Mouse (Mus musculus): ENCODE results near the gene 4930595D18Rik.
A peak's percentile ranks its signal among the peaks of the same experiment; 100 is the strongest.

The 4930595D18Rik gene

DNA sequence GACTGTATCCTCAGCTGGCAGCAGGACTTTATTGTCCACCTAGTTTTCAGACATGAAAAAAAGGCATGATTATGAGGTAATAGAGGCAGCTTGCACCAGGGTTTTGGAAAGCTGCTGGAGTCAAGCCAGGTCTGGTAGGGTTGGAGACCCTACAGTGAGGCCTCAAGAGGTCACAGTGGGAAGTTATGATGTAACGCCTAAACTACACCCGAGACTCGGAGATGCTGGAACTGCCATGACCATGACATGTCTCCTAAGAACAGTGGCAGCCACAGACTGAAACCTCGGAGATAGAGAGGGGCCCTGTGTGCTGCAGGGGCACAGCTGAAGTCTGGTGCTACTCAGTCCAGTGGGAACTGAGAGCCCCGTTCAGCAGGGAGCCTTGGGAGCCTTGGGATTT is at the start of gene 4930595D18Rik:
TSS of gene 4930595D18Rik (minus strand) at position 16 of the 400 bp plus-strand sequence.
- no peak for DNase-seq (ENCODE audit: low read depth, low spot score)

DNA sequence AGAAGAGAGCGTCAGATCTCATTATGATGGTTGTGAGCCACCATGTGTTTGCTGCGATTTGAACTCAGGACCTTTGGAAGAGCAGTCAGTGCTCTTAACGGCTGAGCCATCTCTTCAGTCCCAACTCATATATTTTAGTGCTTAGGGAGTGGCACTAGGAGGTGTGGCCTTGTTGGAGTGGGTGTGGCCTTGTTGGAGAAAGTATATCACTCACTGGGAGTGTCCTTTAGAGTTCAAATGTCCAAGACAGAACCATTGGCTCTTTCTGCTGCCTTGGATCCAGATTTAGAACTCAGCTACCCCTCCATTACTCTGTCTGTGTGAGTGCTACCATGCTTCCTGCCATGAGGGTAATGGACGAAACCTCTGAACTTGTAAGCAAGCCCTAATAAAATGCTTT is 49.5 kb upstream of the 4930595D18Rik start:
- no peak for DNase-seq (ENCODE audit: low read depth, low spot score)

DNA sequence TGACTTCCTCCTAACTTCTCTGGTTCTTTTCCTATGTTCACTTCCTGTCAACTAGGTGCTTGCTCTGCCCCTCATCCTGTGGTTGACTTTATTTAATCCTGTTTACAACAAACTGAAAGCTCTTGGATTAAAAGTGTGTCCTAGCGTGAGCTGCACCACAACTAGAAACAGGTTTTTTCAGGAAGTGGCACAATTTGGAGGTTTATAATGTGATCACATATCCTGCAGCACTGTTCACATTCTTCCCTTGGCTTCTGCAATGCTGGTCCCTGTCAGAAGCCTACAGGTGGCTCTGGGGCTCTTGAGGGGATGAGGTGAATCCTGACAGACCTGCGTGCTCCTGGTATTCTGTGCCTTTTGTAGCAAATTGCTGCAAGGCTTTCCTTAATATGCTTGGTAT is 46.5 kb upstream of the 4930595D18Rik start:
- no peak for DNase-seq (ENCODE audit: low read depth, low spot score)

DNA sequence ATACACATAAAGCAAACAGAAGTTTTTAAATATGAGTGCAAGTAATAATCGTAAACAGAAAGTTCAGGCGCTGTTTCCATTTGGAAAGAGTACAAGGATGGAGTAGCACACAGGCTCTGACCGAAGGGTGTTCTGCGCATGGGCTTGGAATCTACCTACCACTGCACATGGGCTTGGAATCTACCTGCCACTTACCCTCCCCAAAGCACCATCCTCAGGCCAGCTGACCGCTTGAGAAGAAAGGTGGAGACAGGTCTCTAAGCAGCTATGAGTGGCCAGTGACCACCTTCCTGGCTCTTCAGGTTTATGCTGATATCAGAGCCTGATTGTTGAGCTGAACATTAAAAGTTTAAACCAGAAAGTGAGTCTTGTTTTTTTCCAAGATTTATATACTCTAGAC is 44.2 kb upstream of the 4930595D18Rik start:
- no peak for DNase-seq (ENCODE audit: low read depth, low spot score)

DNA sequence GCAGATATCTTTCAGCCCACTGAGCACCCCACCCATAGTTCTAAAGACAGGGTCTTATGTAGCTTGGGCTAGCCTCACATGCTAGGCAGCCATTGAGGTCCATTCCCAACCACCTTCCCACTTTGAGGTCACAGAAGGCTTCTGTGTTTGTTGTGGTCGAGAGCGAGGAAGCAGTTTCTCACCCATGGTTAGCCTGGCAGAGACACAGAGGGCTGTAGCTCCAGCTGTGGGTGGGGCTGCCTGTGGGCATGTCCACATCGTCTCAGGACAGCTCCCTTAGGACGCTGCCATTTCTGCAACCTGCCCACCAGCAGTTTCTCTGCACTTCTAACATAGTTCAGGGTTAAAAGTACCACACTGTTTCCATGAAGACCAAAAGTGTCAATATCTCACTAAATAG is 43.1 kb upstream of the 4930595D18Rik start:
- DNase-seq (ENCODE audit: low read depth, low spot score) = no peak

DNA sequence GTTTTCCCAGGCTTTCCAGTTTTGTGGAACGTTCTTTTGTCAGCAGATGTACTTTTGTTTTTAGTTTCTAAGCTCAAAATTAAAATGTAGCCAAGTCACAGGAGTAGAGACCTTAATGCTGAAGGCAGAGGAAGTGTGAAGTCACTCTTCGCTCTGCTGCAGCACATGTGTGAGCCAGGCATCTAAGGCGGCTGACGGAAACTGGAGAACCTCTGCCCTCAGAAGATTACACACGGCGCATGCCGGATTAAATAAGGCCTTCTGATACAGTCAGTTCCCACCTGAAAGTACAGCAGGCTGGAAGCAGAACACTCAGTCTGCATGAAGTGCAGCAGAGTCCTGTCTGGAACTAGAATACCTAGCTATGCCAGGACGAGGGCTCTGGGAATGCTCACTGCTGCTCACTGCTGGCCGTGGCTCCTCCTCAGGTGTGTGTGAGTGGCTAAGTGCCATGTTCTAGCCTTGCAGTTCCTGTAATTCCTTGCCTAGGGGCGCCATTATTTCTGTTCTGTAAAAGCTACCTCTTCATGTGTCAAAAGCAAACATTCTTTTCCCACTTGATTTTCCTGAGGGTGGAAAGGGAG is 41.0 kb upstream of the 4930595D18Rik start:
- peak; percentile 25 for DNase-seq (ENCODE audit: low read depth, low spot score)

DNA sequence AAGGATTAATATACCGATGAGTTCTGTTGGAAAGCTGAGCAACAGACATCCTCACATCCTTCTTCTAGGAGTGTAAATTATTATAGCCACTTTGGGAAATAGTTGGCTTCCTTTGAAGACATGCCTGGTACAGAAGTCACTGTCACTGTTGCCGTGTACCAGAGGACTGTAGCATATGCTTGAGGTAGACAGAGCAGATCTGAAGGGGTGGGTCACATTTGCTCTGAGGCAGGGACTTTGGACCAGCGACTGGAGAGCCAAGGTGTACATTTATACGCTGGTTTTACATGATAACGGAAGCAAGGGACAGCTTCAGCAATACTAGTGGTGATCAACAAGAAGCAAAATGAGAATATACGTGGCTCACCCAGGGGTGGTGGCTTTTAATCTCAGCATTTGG is 34.6 kb upstream of the 4930595D18Rik start:
- no peak for DNase-seq (ENCODE audit: low read depth, low spot score)

DNA sequence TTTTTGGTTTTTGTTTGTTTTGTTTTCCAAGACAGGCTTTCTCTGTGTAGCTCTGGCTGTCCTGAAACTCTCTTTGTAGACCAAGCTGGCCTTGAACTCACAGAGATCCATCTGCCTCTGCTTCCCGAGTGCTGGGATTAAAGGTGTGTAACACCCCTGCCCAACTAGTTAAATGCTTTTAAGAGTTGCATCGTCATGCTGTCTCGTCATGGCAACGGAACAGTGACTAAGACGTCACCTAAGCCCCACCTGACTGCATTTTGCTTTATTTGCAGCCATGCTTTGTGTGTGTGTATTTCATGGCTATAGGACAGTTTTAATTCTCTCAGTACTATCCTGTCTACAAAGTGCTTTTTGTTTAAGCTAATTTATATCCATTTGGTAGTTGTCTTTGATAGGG is 27.4 kb upstream of the 4930595D18Rik start:
- no peak for DNase-seq (ENCODE audit: low read depth, low spot score)

DNA sequence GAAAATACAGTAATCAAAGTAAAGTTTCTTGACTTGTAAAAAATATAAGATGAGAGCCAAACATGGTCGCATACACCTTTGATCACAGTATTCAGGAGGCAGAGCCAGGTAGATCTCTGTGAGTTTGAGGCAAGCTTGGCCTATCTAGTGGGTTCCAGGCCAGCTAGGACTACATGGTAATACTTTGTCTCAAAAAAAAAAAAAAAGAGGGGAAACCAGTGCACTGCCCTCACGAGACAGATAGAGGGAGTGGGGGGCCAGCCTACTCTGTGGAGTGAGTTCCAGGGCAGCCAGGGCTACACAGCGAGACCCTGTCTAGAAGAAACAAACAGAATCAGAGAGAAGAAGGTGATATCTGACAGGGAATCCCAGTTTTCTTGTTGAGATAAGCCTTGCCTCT is 23.4 kb upstream of the 4930595D18Rik start:
- DNase-seq (ENCODE audit: low read depth, low spot score) = no peak

DNA sequence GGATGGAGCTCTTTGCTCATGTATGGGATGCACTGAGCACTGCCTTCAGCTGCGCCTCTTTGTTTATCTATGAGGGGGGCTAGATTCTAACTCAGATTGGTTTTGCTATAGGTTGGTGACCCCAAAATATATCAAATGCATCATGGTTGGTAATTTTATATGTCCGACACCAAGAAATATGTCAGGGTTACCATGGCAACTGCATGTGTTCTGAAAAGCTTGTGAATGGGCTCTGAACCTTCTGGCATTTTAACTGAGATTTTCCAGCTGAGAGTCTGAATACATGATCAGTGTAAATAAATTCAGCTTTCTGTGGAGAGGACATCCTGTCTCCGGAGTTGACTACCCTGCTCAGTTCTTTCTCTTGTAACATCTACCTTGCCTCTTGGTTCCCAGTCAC is 19.7 kb upstream of the 4930595D18Rik start:
- DNase-seq (ENCODE audit: low read depth, low spot score) = no peak

DNA sequence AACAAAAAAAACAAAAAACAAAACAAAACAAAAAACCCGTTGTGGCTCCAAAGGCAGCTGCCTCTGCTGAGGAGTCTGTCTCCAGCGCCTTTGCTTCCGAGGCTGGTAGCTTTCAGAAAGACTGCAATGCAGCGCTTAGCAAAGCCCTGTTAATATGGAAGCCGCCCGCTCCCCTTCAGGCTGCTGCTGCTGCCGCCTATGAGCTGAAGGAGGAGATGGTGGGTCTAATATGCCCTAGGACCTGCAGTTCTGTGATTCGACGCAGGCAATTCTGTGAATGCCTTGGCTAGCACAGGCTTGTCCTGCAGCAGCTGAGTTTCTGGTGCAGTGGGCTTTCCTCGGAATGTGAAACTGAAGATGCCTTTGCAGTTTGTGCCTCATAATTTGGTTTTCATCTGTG is 18.8 kb upstream of the 4930595D18Rik start:
- DNase-seq (ENCODE audit: low read depth, low spot score) = no peak

DNA sequence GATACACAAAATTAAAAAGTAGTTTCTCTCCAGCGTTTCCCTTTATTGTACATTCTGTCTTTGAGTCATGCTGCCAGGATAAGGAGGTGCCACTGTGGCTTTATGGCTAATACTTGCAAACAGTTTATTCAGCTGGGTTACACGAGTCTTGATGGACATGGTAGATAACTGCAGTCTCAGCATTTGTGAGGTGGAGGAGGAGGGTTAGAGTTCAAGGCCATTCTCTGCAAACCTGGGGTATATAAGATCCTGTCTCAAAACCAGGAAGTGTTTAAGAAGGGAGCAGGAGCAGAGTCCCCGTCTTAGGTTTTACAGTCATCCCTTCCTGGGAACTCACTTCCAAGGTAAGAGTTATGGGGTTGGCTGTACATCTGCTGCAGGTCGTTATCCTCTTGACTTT is 12.3 kb upstream of the 4930595D18Rik start:
- no peak for DNase-seq (ENCODE audit: low read depth, low spot score)

DNA sequence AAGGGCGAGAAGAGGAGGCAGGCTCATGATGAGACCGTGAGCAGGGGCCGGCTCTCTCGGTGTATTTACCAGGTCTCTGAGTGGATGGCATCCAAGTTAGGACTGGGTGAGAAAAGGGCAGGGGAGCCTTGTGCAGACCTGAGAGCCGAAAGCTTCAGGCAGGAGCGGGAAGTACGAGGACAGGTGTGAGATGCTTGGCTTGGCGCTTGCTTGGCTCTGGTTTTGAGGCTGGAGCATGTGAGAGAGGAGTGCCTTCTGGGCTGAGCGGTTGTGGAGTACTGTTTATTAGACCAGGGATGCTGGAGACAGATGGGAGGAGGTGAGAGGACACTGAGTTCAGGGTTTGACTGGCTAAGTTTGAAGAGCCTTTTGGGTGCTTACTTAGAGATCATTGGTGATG is 9.0 kb upstream of the 4930595D18Rik start:
- no peak for DNase-seq (ENCODE audit: low read depth, low spot score)

DNA sequence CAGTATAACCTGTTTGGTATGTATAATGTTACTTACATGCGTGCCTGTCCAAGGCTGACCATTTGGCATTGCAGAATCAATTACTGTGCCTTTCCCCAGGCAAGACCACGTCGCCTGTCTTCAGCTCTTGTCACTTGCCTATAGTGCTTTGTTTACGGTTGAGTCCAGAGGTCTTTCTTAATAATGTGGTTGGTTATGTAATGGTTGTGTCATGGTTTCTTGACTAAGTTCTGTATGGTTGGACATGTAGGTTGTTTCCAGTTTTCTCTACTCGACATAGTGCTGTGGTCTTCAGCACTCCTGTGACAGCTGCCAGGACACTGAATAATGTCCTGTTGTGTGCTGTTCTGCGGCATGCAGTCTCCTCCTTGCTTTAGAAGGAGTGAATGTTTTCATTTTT is 8.5 kb upstream of the 4930595D18Rik start:
- DNase-seq (ENCODE audit: low read depth, low spot score) = no peak

DNA sequence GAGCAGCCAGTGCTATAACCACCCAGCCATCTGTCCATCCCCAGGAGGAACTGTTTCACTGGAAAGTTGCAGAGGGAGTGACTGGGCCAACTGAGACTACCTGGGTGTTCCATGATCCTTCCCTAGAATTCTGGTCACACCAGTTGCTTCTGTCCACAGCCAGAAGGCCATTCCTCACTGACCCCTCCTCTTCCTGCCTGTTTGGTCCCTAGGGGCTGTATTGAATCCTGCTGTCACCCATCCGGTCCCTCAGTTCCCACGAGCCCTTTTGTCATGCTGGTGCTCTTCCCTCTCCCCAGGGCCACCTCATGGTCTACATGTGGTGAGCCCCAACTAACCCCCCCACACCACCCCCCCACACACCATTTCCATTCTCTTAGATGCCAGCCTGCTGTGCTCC is 6.6 kb upstream of the 4930595D18Rik start:
- DNase-seq (ENCODE audit: low read depth, low spot score) = no peak

DNA sequence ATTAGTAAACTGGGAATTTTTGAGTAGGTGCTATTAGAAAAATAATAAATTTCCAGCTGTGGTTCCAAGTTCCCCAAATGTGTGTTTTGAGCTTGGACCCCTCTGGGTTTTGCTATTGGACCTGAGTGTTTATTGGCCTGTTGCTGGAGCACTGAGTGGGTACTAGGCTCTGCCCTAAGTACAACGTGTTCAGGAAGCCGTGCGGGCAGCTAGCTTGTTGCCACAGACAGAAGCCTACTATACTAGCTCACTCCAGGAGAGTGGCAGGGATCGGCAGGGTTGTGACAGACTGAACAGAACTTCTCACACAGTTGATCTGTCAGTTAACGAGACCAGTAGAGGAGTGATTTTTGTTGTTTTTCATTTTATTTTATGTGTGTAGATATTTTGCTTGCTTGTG is 6.1 kb upstream of the 4930595D18Rik start:
- no peak for DNase-seq (ENCODE audit: low read depth, low spot score)

DNA sequence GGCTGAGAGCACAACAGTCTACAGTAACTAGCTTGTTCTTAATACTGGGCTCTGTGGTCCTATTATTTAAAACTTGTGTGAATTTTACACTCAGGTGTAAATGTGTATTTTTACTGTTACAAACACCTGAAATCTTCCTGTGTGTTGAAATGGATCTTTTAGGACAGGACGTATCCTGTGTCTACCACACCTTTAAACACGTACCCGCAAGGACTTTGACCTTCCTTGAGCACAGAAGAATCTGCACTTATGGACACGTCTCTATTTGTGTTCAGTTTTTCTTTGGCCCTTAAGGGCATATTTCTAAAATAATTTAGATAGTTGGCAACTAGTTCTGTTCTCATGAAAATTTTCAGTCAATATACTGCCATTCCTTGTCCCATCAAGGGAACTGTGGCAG is 4.0 kb upstream of the 4930595D18Rik start:
- DNase-seq (ENCODE audit: low read depth, low spot score) = no peak

DNA sequence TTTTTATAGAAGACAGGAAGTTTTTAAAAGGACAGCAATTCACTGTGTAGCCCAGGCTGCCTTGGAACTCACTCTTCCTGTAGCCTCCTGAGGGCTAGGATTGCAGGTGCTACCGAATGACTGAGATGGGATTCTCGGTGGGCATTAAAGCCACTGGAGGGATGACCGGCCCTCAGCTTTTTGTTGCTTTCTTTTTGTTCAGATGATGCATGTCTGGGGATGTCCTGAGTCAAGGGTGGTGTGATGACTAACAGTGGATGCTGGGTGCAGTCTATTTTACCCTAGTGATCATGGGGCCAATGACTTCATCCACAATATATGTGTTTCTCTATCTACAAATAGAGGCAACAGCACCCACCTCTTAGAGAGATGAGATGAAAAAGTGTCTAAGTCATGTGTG is 2.7 kb upstream of the 4930595D18Rik start:
- DNase-seq (ENCODE audit: low read depth, low spot score) = no peak

DNA sequence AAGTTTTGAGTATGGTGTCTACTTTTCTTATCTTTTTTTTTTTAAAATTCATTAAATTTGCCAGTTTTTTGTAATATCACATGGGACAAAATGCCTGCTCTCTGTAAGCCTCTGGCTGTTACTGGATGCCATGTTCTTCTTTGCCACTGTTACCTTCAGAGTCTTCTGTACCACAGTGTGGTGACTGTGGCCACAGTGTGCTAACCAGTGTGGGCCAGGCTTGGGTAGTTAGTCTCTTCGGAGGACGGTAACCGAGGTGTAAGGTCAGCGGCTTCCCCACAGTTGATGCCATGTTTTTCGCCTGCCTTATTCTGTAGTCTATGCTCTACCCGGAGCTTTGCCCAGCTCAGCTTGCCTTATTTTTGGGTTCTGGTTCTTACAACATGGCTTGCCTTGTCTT is 1.9 kb downstream of the 4930595D18Rik start:
- DNase-seq (ENCODE audit: low read depth, low spot score) = no peak

DNA sequence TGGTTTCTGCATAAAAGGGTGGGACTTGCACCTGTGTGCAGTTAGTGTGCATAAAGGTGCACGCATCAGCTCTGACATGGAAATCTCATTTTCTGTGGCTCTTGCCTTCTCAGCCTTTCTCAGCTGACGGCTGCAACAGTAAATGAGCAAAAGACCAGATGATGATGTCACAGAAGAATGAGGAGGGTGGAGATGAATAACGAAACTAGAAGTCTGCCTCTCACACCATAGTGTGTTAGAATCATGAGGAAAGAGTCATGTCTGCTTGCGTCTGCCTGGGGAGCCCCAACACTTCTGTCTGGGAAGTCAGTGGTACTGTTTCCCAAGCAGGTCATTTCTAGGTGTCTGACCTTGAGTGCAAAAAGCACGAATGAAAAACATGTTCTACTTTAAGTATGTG is 2.4 kb downstream of the 4930595D18Rik start:
- peak; percentile 48 for DNase-seq (ENCODE audit: low read depth, low spot score)

DNA sequence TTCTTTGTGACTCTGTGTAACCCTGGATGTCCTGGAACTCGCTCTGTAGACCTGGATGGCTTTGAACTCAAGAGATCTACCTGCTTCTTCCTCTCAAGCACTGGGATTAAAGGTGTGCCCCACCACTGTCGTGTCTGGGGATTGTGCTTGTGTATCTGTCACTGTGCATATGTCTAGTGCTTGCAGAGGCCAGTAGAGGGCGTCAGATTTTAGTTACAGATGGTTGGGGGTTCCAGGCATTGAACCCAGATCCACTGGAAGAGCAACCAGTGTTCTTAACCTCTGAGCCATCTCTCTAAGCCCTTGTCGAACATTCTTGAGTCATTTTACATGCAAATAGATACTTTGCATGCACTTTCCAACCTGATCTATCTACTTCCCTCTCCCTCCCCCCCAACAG is 5.5 kb downstream of the 4930595D18Rik start:
- no peak for DNase-seq (ENCODE audit: low read depth, low spot score)

DNA sequence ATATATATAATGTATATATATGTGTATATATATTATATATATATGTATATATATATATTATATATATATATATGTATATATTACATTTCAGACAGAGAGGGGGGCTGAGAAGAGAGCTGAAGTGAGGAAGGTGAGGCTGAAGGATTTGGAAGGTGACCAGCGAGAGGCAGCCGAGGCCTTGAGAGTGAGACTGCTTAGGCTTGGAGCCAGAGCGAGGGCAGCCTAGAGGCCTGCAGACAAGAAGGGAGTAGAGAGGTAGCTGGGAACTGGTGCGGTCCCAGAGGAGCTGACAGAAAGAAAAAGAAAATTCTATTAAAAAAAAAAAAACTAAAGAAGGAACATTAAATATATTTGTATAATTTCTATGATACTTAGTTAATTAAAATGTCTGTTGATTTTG is 15.4 kb downstream of the 4930595D18Rik start:
- no peak for DNase-seq (ENCODE audit: low read depth, low spot score)

DNA sequence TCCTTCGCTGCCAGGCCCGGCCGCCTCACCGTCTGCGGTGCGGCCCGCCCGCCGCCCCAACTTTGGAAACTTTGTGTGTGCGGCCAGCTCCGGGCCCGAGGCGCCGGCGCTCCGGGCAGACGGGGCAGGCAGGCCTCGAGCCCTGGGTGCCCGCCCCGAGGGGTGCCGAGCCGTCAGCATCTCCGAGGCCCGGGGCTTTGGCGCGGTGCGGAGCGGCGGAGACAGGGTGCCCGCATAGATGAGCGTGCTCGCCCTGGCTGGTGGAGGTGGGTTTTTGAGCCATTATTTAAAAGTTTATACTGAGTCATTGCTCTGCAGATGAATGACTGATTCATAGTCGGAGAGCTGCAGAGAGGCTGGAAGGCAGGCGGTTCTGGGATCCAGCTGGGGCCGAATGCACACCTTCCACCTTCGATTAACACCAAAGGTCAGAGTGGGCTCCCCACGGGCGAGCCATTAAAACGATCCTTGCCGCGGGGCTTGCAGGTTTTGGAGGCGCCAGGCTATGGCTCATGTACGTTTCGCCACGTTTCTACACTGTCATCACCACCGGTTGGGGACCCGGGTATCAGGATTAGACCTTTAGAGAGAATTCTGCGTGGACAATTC is 17.5 kb downstream of the 4930595D18Rik start:
- DNase-seq (ENCODE audit: low read depth, low spot score) = peak; percentile 57

All from CD4-positive helper T cell, adult 2 months (primary cell).